Mouse (Mus musculus) liver, embryonic 14.5 days (tissue): ENCODE data around the gene Asb1. TPM values are rescaled to one million over a fixed set of nuclear protein-coding genes. Genes with fewer than 3 reads are reported as not detected.

Experiments used
- ATAC-seq: fragments of 200-750 bp; cut with Nextera tagmentation; 2 replicates; pipeline ENCODE4 v1.8.0; 2017; ENCODE audit warnings: moderate number of reproducible peaks, mild to moderate bottlenecking, moderate library complexity; ENCODE audit not compliant: insufficient read depth
- DNase-seq, 3 experiments: peaks; one replicate each; pipeline ENCODE4 v3.0.0-alpha.2; 2012 to 2013; ENCODE audit warnings: low read depth in 3 of 3, low spot score in 3 of 3
- H3K27ac ChIP-seq: fragments of 300-500 bp; sonication (generic); 2 replicates; pipeline ENCODE4 v1.5.1; 2014; ENCODE audit warnings: moderate library complexity, mild to moderate bottlenecking, control low read depth, inconsistent platforms
- H3K27me3 ChIP-seq: fragments of 300-500 bp; sonication (generic); 2 replicates; pipeline ENCODE4 v1.6.1; 2014; ENCODE audit warnings: mild to moderate bottlenecking, low read length, moderate library complexity; ENCODE audit not compliant: control insufficient read depth, insufficient read depth
- H3K36me3 ChIP-seq: fragments of 300-500 bp; sonication (generic); replicated peaks from 2 replicates; pipeline ENCODE4 v1.6.1; 2014; ENCODE audit warnings: low read depth; ENCODE audit not compliant: control insufficient read depth, insufficient read depth
- H3K4me1 ChIP-seq, 2 experiments: fragments of 200-500 bp in 1 of 2; fragments of 300-500 bp in 1 of 2; sonication (generic) in 1 of 2; replicated peaks; 2 replicates each; pipeline ENCODE4 v1.6.1; 2012 to 2014; ENCODE audit warnings: antibody characterized with exemption in 1 of 2, inconsistent platforms in 1 of 2, low read length in 1 of 2; ENCODE audit not compliant: control insufficient read depth in 2 of 2, insufficient read depth in 2 of 2
- H3K4me2 ChIP-seq: fragments of 300-500 bp; sonication (generic); 2 replicates; pipeline ENCODE4 v1.6.1; 2014; ENCODE audit warnings: low read depth, mild to moderate bottlenecking, control low read depth, moderate library complexity
- H3K4me3 ChIP-seq, 2 experiments: fragments of 200-500 bp in 1 of 2; fragments of 300-500 bp in 1 of 2; sonication (generic) in 1 of 2; 2 replicates each; pipeline ENCODE4 v1.5.1; 2012 to 2014; ENCODE audit warnings: low read depth in 2 of 2, low read length in 2 of 2, mild to moderate bottlenecking in 2 of 2, control low read depth in 1 of 2, inconsistent platforms in 1 of 2, moderate library complexity in 1 of 2; ENCODE audit not compliant: insufficient read depth in 1 of 2
- H3K9ac ChIP-seq: fragments of 300-500 bp; sonication (generic); replicated peaks from 2 replicates; pipeline ENCODE4 v1.6.1; 2014; ENCODE audit warnings: mild to moderate bottlenecking, control low read depth, moderate library complexity
- H3K9me3 ChIP-seq: fragments of 300-500 bp; sonication (generic); 2 replicates; pipeline ENCODE4 v1.6.1; 2016; ENCODE audit warnings: low read length, mixed read lengths; ENCODE audit not compliant: control insufficient read depth
- CTCF ChIP-seq: IDR thresholded peaks from 2 replicates; pipeline ENCODE4 v1.5.1; 2016; ENCODE audit warnings: antibody characterized with exemption, low read depth, control low read depth
- EP300 ChIP-seq: IDR thresholded peaks from 2 replicates; pipeline ENCODE4 v1.6.1; 2016; ENCODE audit warnings: antibody characterized with exemption, low read depth
- WGBS: fragments of 180-500 bp; shearing (Covaris S2); extraction: QIAGEN DNeasy Blood & Tissue Kit; methylation state at CpG from one replicate; pipeline ENCODE4 v1.1.7; 2014; ENCODE audit not compliant: insufficient replicate concordance; 5-methylcytosine and 5-hydroxymethylcytosine counted together
- polyA plus RNA-seq, 2 experiments: library from polyadenylated mRNA; depleted of rRNA in 1 of 2; stranded (reverse) in 1 of 2; unstranded in 1 of 2; fragments of >200 nt; fragmentation: Nextera tagmentation in 1 of 2; extraction: Ambion mirVana in 1 of 2; gene quantifications; 2 replicates each; pipeline versions ENCODE4 v1.2.1 to v1.2.3; 2012 to 2014

Gene Asb1
- polyA plus RNA-seq, 2 experiments = 10.4 to 12.6 TPM

DNA sequence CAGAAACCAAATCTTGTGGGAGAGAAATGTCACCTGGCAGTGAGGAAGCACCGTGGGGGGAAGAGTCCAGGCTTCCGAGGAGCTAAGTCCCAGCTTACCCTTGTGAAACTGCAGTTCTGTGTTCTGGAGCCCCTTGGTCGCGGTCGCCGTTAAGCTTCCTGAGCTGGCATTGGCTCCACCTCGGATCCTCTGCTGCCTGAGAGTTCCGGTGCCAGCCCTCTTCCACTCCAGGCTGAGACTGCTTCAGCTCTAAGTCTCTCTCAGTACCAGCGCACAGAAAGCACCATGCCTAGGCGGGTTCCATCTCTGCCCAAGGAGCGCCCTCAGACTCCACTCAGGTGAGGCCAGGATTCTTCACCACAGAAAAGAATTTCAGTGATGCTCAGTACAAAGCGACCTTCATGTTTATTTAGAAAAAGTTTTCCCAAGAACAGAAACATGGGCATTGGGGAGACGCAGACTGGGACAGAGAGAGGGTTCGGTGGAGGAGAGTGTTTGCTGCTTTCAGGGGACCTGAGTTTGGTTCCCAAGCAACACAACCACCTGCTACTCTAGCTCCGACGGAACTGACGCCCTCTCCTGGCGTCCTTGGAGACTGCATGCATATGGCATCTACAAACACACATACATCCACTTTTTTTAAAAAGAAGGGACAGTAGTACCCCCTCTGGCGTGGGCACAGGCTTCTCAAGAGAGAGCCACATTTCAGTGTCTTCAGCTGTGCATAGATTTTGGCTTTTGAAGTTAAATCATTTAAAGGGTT, 6.2 kb upstream of the Asb1 start:
- H3K27me3 ChIP-seq = no peaks in the 10 kb centered on the region
- peak overlapping the region; percentile 32 to 41 for H3K4me3 ChIP-seq
- no peaks in the 10 kb centered on the region for H3K36me3 ChIP-seq
- WGBS = 51% methylated on average over 19 of the region's 19 CpGs
- DNase-seq (peak in 2 of 3 experiments; percentile 52 to 56), ATAC-seq (peak; percentile 26)
- no peaks in the 10 kb centered on the region for H3K9me3 ChIP-seq
- H3K9ac ChIP-seq = peak overlapping the region; percentile 66
- peaks cover 38 to 39% of the 10 kb centered on the region in 2 experiments for H3K4me1 ChIP-seq
- peak; percentile 80 for TF ChIP-seq CTCF
- TF ChIP-seq EP300 = no peak
- H3K27ac ChIP-seq = peak overlapping the region; percentile 84
- peak overlapping the region; percentile 69 for H3K4me2 ChIP-seq

DNA sequence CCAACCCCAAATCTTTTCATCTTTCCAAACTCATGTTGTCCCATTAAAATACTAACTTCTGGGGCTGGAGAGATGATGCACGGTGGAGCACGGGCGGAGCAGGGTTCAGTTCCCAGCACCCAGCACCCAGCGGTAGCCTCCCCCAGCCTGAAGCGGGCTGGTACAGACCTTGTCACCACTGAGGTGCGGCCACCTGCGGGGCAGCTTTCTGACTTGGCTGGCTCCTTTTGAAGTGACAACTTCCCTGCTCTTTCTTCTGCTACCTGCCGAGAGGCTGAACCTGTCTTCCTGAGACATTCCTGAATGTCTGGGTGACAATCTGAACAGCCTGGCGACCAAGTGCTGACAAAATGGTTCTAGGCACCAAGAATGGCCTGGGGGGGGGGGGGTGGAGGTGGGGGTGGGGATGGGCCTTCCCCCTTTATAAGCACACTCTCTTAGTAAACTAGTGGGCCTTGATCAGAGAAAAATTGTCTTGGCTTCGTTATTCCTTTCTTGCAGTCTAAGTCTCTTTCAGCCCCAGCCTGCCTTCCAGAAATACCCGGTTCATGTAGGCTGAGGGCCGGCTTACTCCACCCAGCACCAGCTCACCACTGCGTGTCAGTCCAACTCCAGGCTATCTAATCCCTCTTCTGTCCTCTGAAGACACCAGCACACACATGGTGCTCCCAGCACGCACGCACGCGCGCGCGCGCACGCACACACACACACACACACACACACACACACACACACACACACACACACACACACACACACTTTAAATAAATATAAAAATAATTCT, 2.4 kb upstream of the Asb1 start:
- ATAC-seq (no peak), DNase-seq (no peak)
- H3K27ac ChIP-seq = peak overlapping the region; percentile 92
- no peaks in the 10 kb centered on the region for H3K36me3 ChIP-seq
- peak; percentile 25 for TF ChIP-seq CTCF
- TF ChIP-seq EP300 = no peak
- no peaks in the 10 kb centered on the region for H3K27me3 ChIP-seq
- H3K9ac ChIP-seq = peak overlapping the region; percentile 85
- H3K4me3 ChIP-seq = no peak overlapping the region
- peaks cover 52 to 56% of the 10 kb centered on the region in 2 experiments for H3K4me1 ChIP-seq
- no peaks in the 10 kb centered on the region for H3K9me3 ChIP-seq
- 43% methylated on average over 22 of the region's 22 CpGs for WGBS
- H3K4me2 ChIP-seq = peak overlapping the region; percentile 96

DNA sequence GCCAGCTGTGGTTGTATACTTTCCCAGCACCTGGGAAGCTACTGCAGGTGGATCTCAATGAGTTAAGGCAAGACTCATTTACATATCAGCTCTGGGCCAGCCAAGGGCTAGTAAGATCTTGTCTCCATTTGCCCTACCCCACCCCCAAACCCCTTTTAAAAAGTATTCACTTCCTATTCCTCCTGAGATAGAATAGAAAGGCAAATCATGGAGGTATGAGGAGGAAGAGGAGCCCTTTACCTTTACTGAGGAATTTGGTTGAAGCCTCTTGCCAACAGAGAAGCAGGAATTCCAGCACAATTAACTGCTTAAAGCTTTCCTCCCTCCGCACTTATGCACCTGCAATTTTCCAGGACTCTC, 1.8 kb upstream of the Asb1 start:
- Histone ChIP-seq H3K27ac (peak overlapping the region; percentile 92), H3K4me2 (peak overlapping the region; percentile 96), H3K4me3 (peak overlapping the region in 1 of 2 experiments; percentile 97; a peak in 1 of 4 replicates), H3K9me3 (no peaks in the 10 kb centered on the region), H3K4me1 (peaks cover 53 to 56% of the 10 kb centered on the region in 2 experiments), H3K36me3 (no peaks in the 10 kb centered on the region), H3K27me3 (no peaks in the 10 kb centered on the region), H3K9ac (peak overlapping the region; percentile 85)
- whole genome bisulfite sequencing = 41% methylated on average over 1 of the region's 1 CpGs
- DNase-seq = no peak
- TF ChIP-seq EP300 = no peak
- no peak for TF ChIP-seq CTCF
- no peak for ATAC-seq

DNA sequence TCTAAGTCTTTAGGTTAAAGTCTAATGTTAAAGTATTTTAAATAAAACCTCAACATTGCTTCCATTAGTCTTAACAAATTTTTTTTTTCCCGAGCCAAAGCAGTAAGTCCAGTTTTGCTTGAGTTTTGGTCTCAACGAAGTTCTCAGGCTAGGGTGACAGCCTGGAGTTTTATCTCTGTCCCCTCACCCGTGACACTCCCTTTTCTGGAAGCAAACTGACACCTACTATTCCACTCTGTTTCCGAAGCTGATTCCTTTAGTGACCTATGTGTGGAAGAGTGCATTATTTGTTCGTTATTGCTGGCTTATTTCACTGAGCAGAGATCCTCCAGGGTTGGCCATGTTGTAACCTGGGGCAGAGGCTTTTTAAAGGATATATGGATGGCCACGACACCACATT, 1.1 kb upstream of the Asb1 start:
- ATAC-seq = peak; percentile 16; the same call in 1 of the 2 replicates

DNA sequence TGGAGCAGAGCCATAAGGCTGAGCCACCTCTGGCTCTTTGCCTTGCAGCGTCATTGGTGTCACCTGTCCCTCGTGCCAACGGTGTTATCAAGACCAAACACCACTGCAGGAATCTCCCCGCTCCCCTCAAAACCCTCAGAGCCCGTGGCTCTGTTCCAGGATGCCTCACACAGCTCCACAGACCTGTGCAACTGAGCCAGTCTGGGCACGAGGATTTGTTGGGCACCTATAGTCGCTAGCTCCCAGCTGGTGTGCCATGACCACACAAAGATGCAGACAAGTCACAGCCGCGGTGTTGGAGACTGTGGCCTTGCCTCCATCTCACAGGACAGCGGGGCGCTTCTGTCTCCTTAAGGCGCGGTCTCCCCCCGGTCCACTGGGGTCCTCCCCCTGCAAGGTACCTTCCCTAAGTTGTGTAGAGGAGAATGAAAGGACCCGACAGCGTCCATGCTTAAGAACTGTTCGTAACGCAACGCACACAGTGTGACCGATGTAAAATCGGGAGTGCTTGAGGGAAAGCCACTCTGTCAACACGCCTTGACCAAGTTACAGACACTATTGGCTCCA, 557 bp upstream of the Asb1 start:
- no peaks in the 10 kb centered on the region for H3K27me3 ChIP-seq
- no peak for TF ChIP-seq CTCF
- TF ChIP-seq EP300 = peak; percentile 47
- H3K9ac ChIP-seq = peak overlapping the region; percentile 85
- DNase-seq = peak; percentile 59 to 72 (median 62)
- 1% methylated on average over 22 of the region's 22 CpGs for WGBS
- H3K36me3 ChIP-seq = peaks cover 7% of the 10 kb centered on the region
- H3K4me1 ChIP-seq = peaks cover 51 to 53% of the 10 kb centered on the region in 2 experiments
- H3K4me2 ChIP-seq = peak overlapping the region; percentile 96
- H3K9me3 ChIP-seq = no peaks in the 10 kb centered on the region
- H3K4me3 ChIP-seq = peak overlapping the region; percentile 75 to 97
- peak overlapping the region; percentile 92 for H3K27ac ChIP-seq
- ATAC-seq = peak; percentile 54

More for the DNA sequence above, 1.1 kb upstream of the Asb1 start:
- H3K9me3 ChIP-seq = no peaks in the 10 kb centered on the region
- H3K36me3 ChIP-seq = peaks cover 3% of the 10 kb centered on the region
- WGBS = 7% methylated on average over 6 of the region's 6 CpGs
- H3K4me3 ChIP-seq = peak overlapping the region; percentile 75 to 97
- peak overlapping the region; percentile 92 for H3K27ac ChIP-seq
- H3K4me1 ChIP-seq = peaks cover 51 to 54% of the 10 kb centered on the region in 2 experiments
- H3K27me3 ChIP-seq = no peaks in the 10 kb centered on the region
- peak overlapping the region; percentile 96 for H3K4me2 ChIP-seq
- TF ChIP-seq EP300 (no peak), CTCF (no peak)
- peak overlapping the region; percentile 85 for H3K9ac ChIP-seq
- DNase-seq = peak in 2 of 3 experiments; percentile 56 to 58
